Mouse (Mus musculus): ENCODE data around the gene Scfd1. TPM values are rescaled to one million over a fixed set of nuclear protein-coding genes. Genes with fewer than 3 reads are reported as not detected.

The Scfd1 gene
- polyA plus RNA-seq, 2 experiments from 2014 or later: 74.6 to 79.3 TPM

Other genes starting within 250 kb of the Scfd1 start
- gene G2e3, start 29.4 kb upstream of the Scfd1 start, polyA plus RNA-seq (2017; shearing (Covaris generic)): 10 to 100 TPM; 14.0 to 16.8 TPM
- under 1 TPM in 1 of 2 experiments, not detected in 1; 0.16 TPM for gene Coch, start 215.8 kb downstream of the Scfd1 start, polyA plus RNA-seq (2017; shearing (Covaris generic))

Data from activated CD4-positive, CD25-positive, alpha-beta regulatory T cell, adult 4 months (primary cell).